In the genomic region with DNA sequence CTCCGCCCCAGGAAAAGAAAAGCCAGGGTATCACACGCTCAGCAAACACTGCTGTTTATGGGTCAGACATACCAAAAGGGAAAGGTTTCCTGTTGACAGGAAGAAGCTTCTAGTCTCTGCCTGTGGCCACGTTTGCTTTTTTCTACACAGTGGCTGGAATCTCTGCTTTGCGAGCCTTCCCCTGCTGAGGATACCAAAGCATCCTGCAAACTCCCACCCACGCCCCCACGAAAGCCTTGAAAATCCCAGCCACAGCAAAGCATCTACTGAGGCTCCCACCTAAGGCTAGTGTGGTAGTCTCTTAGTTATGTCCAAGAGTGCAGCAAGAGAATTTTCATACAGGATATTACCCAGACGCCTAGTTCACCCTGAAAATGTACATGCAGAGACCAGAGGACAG, we compare ENCODE assay signal across 17 mouse cellular contexts.
DNase-seq lines count a peak whose midpoint lies in the region; ATAC-seq lines count a peak whose summit lies in the region.
"Had no signal": no experiment of that assay in that cellular context is flagged by ENCODE, and none has a peak within 500 bp of the region (broad histone marks: within the 10 kb centered on the region; RNA-seq: fewer than 3 reads in every experiment).

No protein-coding gene starts in this region.

- no peak for DNase-seq in kidney, postnatal 4 days
- no peak for DNase-seq in lung, postnatal 25 days (ENCODE audit: low spot score)
- DNase-seq in lung, postnatal 36 days = peak; percentile 6
- no peak for DNase-seq in c-Kit-positive CD71-positive TER-119-positive erythroid progenitor cells, embryonic 14.5 days (ENCODE audit: low spot score)
- DNase-seq: adrenal gland, adult 2 months; cerebellum, adult 18-20 months; cerebellum, postnatal 36 days; gastrocnemius, postnatal 25 days; kidney, adult 8-10 months; thymus, adult 18-20 months had no signal

- no peak overlapping the region for H3K4me2 ChIP-seq in heart, embryonic 15.5 days
- no peak overlapping the region for H3K4me2 ChIP-seq in heart, embryonic 11.5 days
- H3K4me2 ChIP-seq in kidney, embryonic 16.5 days (replicated peaks; ENCODE audit: low read depth, low read length) = no peak overlapping the region
- H3K4me2 ChIP-seq in lung, embryonic 16.5 days (ENCODE audit: low read depth, low read length) = no peak overlapping the region
- H3K4me2 ChIP-seq: forebrain, embryonic 12.5 days; hindbrain, embryonic 12.5 days; midbrain, embryonic 15.5 days had no signal

- 0 out of 2 replicates have a peak overlapping the region, but pooled peaks have one; percentile 33 for H3K27ac ChIP-seq in heart, embryonic 15.5 days
- no peak overlapping the region for H3K27ac ChIP-seq in heart, embryonic 11.5 days (ENCODE audit: low read depth, low read length)
- 0 out of 2 replicates have a peak overlapping the region, but pooled peaks have one; percentile 39 for H3K27ac ChIP-seq in kidney, embryonic 16.5 days (ENCODE audit: low read length)
- H3K27ac ChIP-seq in lung, embryonic 16.5 days (ENCODE audit: low read length) = peak overlapping the region; percentile 25; the same call in 1 of the 2 replicates
- H3K27ac ChIP-seq: forebrain, embryonic 12.5 days; hindbrain, embryonic 12.5 days; midbrain, embryonic 15.5 days had no signal

- no peak overlapping the region for H3K9ac ChIP-seq in heart, embryonic 15.5 days
- no peak overlapping the region for H3K9ac ChIP-seq in heart, embryonic 11.5 days (ENCODE audit: low read depth, low read length)
- H3K9ac ChIP-seq in kidney, embryonic 16.5 days (replicated peaks; ENCODE audit: low read length) = 0 out of 2 replicates have a peak overlapping the region, but pooled peaks have one; percentile 6
- H3K9ac ChIP-seq in lung, embryonic 16.5 days (ENCODE audit: low read length) = no peak overlapping the region
- H3K9ac ChIP-seq: forebrain, embryonic 12.5 days; hindbrain, embryonic 12.5 days; midbrain, embryonic 15.5 days had no signal

- peaks cover 6% of the 10 kb centered on the region for H3K4me1 ChIP-seq in heart, embryonic 15.5 days (replicated peaks)
- H3K4me1 ChIP-seq in heart, embryonic 11.5 days (ENCODE audit: control insufficient read depth, insufficient read depth, low read length) = peaks cover 6% of the 10 kb centered on the region
- H3K4me1 ChIP-seq in kidney, embryonic 16.5 days (ENCODE audit: insufficient read depth, low read length) = 0 out of 2 replicates have a peak, but pooled peaks cover 4% of the 10 kb centered on the region
- H3K4me1 ChIP-seq in lung, embryonic 16.5 days (replicated peaks; ENCODE audit: control insufficient read depth, insufficient read depth, low read length) = peaks cover 5% of the 10 kb centered on the region
- H3K4me1 ChIP-seq: midbrain, embryonic 15.5 days had no signal

- no peak overlapping the region for H3K4me3 ChIP-seq in heart, embryonic 15.5 days
- H3K4me3 ChIP-seq in heart, embryonic 11.5 days (ENCODE audit: low read depth, low read length) = no peak overlapping the region
- no peak overlapping the region for H3K4me3 ChIP-seq in kidney, embryonic 16.5 days (ENCODE audit: low read length)
- H3K4me3 ChIP-seq in lung, embryonic 16.5 days (ENCODE audit: low read length) = no peak overlapping the region
- H3K4me3 ChIP-seq: forebrain, embryonic 12.5 days; hindbrain, embryonic 12.5 days; midbrain, embryonic 15.5 days had no signal

- no peaks in the 10 kb centered on the region for H3K36me3 ChIP-seq in heart, embryonic 15.5 days
- no peaks in the 10 kb centered on the region for H3K36me3 ChIP-seq in heart, embryonic 11.5 days (ENCODE audit: control insufficient read depth, insufficient read depth, low read length)
- H3K36me3 ChIP-seq in kidney, embryonic 16.5 days (ENCODE audit: insufficient read depth, low read length) = no peaks in the 10 kb centered on the region
- no peaks in the 10 kb centered on the region for H3K36me3 ChIP-seq in lung, embryonic 16.5 days (ENCODE audit: control insufficient read depth, insufficient read depth, low read length)
- H3K36me3 ChIP-seq: forebrain, embryonic 12.5 days; hindbrain, embryonic 12.5 days; midbrain, embryonic 15.5 days had no signal

- WGBS in heart, embryonic 15.5 days = 44% methylated on average over 7 of the region's 7 CpGs
- WGBS in heart, embryonic 11.5 days (ENCODE audit: insufficient replicate concordance) = 43% methylated on average over 7 of the region's 7 CpGs
- 53% methylated on average over 7 of the region's 7 CpGs for WGBS in kidney, embryonic 16.5 days
- 41% methylated on average over 7 of the region's 7 CpGs for WGBS in lung, embryonic 16.5 days

- ATAC-seq in heart, embryonic 15.5 days (replicated peaks; ENCODE audit: insufficient number of reproducible peaks, insufficient read depth, low FRiP score, low read depth) = no peak
- no peak for ATAC-seq in heart, embryonic 11.5 days (replicated peaks; ENCODE audit: insufficient number of reproducible peaks, low FRiP score, low TSS enrichment)
- no peak for ATAC-seq in kidney, embryonic 16.5 days (ENCODE audit: low FRiP score, low TSS enrichment)
- ATAC-seq in lung, embryonic 16.5 days (ENCODE audit: low read depth) = peak; percentile 20; the same call in 1 of the 2 replicates
- ATAC-seq: midbrain, embryonic 15.5 days had no signal

- no peaks in the 10 kb centered on the region for H3K27me3 ChIP-seq in heart, embryonic 15.5 days
- no peaks in the 10 kb centered on the region for H3K27me3 ChIP-seq in heart, embryonic 11.5 days (ENCODE audit: control insufficient read depth, insufficient read depth, low read length)
- H3K27me3 ChIP-seq in kidney, embryonic 16.5 days (ENCODE audit: insufficient read depth, low read length) = no peaks in the 10 kb centered on the region
- no peaks in the 10 kb centered on the region for H3K27me3 ChIP-seq in lung, embryonic 16.5 days (ENCODE audit: control insufficient read depth, insufficient read depth, low read depth, low read length)
- H3K27me3 ChIP-seq: midbrain, embryonic 15.5 days had no signal

- H3K9me3 ChIP-seq in heart, embryonic 15.5 days (replicated peaks) = no peaks in the 10 kb centered on the region
- H3K9me3 ChIP-seq in heart, embryonic 11.5 days (replicated peaks; ENCODE audit: control insufficient read depth, low read length) = no peaks in the 10 kb centered on the region
- 0 out of 2 replicates have a peak, but pooled peaks cover under 1% of the 10 kb centered on the region for H3K9me3 ChIP-seq in kidney, embryonic 16.5 days (ENCODE audit: low read length)
- H3K9me3 ChIP-seq in lung, embryonic 16.5 days (ENCODE audit: control insufficient read depth, low read length) = no peaks in the 10 kb centered on the region
- H3K9me3 ChIP-seq: forebrain, embryonic 12.5 days; hindbrain, embryonic 12.5 days; midbrain, embryonic 15.5 days had no signal
